Mouse (Mus musculus) c-Kit-positive CD71-positive TER-119-negative erythroid progenitor cells, embryonic 14.5 days (primary cell): ENCODE results near the gene Atpif1.

Source experiments
- DNase-seq: peaks from one replicate; pipeline ENCODE4 v3.0.0-alpha.2; 2013; ENCODE audit warnings: low read depth

Gene Atpif1

DNA sequence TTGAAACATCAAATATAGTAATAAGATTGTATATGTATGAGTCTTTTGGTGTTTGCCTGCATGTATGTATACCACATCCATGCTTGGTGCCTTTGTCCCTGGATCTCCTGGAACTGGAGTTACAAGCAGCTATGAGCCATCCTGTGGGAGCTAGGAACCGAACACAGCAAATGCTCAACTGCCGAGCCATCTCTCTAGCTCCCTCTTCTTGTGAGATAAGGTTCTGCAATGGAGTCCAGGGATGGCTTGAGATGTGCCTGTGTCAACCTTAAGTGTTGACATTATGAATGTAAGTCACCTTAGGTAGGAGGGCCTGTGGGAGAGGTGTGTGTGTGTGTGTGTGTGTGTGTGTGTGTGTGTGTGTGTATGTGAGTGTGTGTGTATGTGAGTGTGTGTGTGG, 6.8 kb downstream of the Atpif1 start:
- DNase-seq: no peak

DNA sequence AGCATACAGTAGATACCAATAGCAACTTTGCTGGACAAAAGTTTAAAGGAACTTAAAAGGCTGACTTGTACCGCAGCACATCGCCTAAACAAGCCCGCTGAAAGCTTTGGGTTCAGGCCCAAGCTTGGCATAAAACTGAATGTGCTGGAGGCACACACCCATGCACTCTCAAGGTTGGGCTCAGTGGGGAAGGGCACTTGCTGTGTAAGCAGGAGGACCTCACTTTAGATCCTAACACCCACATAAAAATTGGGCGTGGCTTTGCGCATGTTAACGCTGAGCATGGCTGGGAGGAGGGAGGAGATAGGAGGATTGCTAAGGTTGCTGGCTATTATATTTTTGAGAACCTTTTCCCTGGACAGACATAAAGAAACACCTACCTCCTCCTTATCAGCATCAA, 8.7 kb downstream of the Atpif1 start:
- DNase-seq: no peak

DNA sequence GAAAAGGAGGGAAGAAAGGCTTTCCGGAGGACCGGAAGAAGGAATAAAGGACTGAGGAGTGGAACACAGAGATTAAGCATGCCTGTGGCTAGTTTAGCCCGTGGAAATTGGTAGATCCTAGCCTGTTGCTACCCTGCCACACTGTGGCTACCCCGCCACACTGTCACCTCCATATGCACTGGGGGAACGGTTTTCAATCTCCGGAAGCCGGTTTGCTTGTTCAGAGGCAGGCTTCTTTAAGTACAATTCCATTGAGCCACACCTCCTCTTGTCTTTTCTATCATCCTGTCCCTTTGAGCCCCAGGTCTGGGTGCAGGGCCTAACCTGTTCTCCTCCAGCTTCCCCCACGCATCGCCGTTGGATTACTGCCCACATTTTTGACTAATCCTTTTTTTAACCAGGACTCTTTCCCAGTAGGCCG, 9.1 kb downstream of the Atpif1 start:
- no peak for DNase-seq

- no peak for DNase-seq
Measured at GRCm38 (mm10) chr4:132519188-132519587, 14.3 kb downstream of the Atpif1 start.

- no peak for DNase-seq
Measured at GRCm38 (mm10) chr4:132518066-132518465, 15.4 kb downstream of the Atpif1 start.

- DNase-seq: peak; percentile 93
Measured at GRCm38 (mm10) chr4:132515369-132516155, 17.9 kb downstream of the Atpif1 start.

DNA sequence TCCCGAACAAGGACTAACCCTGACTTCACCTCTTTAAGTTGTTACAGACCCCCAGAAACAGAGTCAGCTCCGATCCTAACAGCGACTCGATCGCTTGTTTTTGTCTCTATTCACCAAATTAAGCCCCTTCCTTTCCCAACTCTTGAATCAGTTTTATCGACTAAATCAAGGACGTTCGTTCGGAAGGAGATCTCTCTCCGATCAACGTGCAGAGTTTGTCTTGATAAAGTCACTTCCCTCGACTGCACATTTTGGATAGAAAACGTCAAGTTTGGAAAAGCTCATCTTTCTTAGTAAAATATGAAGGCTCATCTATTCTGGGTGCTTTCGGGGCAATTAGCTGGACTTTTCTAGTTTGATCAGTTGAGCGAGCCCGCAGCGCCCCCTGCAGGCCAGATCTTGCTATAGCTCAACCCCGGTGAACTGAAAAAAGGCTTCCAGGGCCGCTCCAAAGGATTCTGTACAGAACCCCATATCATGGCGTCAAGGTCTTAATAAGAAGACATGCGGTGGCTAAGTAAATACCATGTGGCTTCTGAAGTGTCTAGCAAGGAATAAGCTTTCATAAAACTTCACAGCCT, 18.8 kb downstream of the Atpif1 start:
- peak; percentile 87 for DNase-seq

DNA sequence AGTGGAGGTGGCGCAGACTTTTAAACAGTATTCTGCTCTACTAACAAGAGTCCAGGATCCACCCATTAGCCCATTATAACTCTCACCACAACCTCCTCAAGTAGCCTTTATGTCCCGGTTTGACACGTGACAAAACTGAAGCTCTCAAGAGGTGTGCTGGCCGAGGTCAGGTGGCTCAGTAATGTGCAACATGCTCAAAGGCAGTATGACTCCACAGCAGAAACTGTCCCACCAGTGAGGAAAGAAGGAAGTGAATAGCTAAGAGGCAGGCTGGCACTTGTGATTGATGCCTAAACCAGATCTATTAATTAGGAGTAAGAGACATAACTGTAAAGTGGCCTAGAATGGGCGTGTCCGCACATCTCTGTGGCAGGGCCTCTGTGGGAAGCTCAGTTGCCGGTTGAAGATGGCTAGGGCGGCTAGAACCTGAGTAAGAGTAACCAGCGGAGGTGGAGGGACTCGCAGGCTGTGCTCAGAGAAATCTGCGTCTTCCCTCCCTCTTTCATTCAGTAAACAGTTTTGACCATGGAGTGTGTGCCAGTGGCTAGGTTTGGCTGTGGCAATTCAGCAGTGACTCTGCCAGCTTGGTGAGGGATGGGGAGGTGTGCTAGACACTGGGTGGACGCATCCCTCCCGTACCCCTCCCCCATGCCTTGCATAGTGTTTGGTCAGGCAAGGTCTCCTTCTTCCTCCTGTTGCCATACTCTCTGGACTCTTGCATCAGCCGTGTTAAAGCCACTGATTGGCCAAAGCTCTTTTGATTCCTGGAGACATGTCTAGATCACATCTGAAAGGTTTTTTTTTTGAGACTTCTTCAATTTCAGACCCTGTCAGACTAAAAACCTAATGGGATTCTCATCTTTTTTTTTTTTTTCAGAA, 19.8 kb downstream of the Atpif1 start:
- no peak for DNase-seq

DNA sequence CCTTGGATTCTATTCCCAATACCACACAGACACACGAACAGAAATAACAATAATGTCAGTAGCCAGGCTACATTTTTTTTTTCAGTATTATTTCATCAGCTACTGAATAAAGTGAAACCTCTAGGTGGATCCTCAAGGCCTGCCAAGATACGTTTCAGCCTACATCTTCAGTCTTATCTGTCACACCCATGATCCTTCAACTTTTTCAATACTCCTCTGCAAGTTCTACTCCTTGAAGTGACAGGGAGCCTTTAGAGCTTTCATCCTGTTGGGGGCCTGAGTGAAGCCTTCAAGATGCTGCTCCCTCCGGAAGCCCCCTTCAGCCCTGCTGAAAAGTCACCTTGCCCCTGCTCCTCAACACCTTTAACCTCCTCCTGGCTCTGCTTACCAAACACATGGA, 21.4 kb downstream of the Atpif1 start:
- DNase-seq: no peak

DNA sequence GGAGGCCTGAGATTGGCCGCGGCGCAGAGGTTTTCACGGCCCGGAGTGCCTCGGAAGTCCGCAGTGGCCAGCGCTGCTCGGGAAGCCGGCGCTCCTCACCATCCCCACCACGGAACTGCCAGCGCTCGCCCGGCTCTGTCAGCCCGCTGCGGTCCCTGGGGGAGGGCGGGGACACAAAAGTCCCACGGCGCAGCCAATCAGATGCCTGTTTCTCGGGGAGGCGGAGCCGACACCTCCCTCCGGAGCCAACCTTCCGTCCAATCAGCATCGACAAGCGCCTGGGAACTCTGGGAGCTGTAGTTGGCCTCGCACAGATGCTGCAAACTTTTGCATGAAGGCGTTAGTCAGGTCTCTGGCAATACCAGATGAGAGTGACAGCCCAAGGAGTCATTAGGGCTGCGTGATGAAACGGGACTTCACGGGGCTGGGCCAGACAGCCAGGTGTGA, 23.1 kb downstream of the Atpif1 start, which contains the start of gene Sesn2:
Gene Sesn2 (minus strand): TSS at position 150 of the 447 bp plus-strand sequence.
- DNase-seq: peak; percentile 99

GRCm38 (mm10) chr4:132509621-132510296, 23.7 kb downstream of the Atpif1 start:
- DNase-seq: no peak

DNA sequence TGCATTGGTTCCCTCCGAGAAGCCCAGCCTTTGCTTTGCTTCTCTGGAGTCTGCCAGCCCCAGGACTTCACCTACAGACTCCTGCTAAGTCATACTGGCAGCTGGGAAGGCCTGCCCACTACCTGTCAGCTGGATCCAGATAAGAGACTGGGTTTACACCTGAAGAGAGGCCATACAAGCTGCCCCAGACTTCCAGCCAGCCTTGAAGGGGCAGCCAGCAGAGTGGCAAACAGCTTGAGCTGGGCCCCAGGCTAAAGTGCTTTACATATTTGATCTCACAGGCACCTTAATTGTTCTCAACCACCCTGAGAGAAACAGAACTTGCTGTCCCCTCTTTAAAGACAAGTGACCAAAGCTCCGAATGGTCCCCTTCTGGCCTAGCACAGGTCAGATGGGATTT, 26.2 kb downstream of the Atpif1 start:
- no peak for DNase-seq

DNA sequence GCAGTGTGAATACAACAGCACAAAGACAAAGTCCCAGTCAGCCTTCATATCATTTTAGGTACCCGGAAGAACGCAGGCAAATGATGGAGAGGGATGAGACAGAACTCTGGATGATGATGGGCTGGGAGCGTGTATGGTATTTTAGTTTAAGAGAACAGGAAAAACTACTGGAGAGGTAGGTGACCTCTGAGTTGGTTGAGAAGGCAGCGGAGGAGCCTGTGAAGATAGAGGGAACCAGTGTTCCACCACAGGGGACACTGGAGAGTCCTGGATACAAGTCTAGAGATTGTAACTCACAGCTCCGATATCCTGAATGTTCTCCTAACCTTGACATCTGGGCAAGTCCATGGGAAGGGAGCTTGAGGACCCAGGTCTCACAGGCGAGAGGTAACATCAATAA, 27.2 kb downstream of the Atpif1 start:
- no peak for DNase-seq

- DNase-seq: no peak
Measured at GRCm38 (mm10) chr4:132505800-132506199, 27.7 kb downstream of the Atpif1 start.

DNA sequence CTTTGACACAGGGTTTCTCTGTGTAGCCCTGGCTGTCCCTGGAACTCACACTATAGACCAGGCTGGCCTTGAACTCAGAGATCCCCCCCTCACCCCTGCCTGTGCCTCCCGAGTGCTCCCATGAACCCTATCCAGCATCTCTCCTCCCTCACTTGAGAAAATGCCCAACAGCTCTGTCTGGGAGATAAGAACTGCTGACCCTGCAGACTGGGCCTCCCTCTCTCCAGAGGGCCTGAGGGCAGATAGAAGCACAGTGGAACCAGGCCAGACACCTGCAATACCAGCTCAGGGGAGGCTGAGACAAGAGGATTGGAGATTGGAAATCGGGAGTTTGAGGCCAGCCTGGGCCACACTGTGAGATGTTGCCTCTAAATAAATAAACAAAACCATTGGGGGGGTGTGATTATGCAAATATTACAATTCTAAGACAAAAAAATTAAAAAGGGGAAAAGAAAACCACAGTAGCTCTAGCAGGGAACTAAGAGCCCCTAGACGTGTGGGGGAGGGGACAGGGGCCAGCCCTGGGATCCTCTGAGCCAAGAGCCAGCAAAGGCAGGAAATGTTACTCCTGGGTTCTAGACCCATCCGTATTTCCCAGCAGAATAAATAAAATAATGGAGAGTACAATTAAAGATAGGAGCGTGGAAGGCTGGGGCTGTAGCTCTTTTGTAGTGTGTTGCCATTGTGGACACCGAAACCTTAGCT, 28.3 kb downstream of the Atpif1 start:
- no peak for DNase-seq

- no peak for DNase-seq
Measured at GRCm38 (mm10) chr4:132503344-132503743, 30.1 kb downstream of the Atpif1 start.

GRCm38 (mm10) chr4:132501639-132502038, 31.8 kb downstream of the Atpif1 start:
- no peak for DNase-seq

DNA sequence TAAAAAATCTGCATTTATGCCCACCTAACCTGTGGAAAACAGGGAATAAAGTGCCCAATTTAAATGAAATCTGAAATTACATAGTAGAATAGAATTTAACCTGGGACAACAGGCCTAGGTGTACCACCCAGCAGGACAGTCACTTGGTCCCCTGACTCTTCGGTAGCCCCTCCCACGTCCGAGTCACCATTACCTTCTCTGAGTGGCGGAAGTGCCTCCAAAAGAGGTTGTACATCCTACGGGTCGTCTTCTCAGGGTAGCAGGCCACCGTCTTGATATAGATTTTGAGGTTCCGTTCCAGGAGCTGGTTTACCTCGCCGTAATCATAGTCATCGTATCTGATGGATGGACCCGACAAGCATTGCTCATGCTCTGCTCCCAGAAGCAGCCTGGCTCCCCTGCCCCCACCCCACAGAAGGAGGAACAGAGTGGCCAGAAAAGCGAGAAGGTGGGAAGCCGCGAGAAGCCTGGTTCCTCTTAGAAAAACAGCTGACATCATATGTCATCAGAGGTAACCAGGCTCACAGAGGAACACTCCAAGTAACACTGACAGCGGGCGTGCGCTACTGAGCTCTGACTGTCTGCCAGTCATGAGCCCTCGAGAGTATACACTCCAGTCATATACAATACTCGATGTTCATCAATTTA, 39.1 kb downstream of the Atpif1 start:
- no peak for DNase-seq

DNA sequence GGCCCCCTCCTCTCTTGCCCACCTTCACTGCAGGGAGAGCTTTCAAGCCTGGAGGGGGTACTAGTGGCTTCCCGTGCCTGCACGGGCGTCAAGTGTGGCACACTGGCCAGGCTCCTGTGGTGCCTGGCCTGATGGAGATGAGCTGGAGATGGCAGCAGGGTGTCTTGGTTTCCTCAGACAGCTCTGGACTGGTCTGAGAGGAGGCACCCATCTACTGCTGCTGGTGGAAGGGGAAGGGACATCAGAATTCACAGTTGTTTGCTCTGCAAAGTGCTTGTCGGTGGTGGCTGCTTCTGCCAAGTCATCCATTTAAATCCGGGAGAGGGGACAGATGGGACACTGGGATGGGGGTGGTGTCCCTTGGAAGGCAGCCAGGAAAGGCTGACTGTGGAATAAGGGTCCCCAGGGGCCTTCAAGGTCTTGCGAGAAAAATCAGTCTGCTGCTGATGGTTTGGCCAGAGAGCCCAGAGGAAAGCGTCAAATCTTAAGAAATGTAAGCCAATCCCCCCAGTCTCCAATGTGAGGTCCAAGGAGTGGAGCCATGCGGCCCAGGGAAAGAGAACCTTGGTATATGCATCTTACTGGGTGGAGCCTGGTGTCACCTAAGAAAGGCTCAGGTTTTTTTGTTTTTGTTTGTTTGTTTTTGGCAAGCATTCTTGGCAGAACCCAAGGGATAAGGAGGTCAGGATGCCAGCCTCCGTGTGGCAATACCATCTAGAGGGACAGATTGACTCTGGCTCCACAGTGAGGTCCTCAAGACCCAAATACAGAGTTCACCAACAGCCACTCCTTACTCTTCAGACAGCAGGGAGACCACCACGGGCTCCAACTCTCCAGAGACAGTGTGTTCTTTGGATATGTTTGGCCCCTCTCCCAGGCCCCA, 41.0 kb downstream of the Atpif1 start:
- DNase-seq: no peak

- DNase-seq: no peak
Measured at GRCm38 (mm10) chr4:132491748-132492147, 41.7 kb downstream of the Atpif1 start.
